Mouse (Mus musculus): ENCODE data around the gene Grcc10.
A peak's percentile ranks its signal among the peaks of the same experiment; 100 is the strongest.

Gene Grcc10

DNA sequence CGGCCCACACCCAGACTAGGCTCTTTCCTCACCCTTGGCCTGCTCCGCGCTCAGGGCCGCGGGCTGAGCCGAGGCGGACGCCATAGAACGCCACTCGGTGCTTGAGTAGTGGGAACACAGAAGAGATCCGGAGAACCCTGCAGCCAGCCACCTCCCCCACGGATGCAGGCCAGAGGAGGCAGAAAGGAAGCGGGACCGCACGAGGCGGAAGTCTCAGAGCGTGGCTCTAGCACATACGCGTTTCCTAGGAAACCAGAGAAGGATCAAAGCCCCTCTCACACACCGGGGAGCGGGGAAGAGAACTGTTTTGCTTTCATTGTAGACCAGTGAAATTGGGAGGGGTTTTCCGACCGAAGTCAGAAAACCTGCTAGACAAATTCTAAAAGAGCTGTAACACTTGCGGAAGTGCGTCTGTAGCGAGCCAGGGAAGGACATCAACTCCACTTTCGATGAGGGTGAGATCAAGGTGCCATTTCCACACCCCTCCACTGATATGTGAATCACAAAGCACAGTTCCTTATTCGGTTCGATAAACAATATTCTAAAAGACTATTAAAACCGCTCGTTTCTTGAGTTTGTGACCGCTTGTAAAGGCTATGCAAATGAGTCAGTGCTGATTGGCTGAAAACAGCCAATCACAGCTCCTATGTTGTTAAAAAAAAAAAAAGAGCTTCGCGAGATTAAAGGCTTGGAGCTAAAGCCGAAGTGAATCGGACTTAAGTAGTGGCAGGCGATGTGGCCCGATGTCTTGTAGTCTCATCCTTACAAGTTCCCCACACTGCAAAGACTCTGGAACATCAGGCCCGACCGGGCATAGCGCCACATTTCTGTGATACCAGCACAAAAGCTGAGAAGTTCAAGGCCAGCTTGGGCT, at the start of gene Grcc10:
Gene Grcc10, minus strand, starts transcription at position 487 of the 874 bp plus-strand sequence.
- DNase-seq (ENCODE audit: inconsistent ontology term): peak; percentile 95

DNA sequence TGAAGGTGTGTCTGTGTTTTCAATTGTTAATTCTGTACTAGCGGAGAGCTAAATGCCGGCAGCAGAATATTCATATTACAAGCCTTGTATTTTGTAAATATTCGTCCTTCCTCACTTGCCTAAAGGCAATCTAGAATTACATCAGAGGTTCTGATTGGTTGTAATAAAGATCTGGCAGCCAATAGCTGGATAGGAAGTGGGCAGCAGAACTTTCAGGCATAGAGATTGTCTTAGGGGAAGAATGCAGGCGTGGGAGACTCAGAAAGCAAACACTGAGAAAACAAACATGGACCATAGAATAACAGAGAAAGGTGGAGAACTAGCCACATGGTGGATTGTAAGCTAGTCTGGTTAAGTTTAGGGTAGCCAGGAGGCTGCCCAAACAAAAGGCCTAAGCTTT, 48.9 kb upstream of the Grcc10 start:
- DNase-seq (ENCODE audit: inconsistent ontology term): no peak

DNA sequence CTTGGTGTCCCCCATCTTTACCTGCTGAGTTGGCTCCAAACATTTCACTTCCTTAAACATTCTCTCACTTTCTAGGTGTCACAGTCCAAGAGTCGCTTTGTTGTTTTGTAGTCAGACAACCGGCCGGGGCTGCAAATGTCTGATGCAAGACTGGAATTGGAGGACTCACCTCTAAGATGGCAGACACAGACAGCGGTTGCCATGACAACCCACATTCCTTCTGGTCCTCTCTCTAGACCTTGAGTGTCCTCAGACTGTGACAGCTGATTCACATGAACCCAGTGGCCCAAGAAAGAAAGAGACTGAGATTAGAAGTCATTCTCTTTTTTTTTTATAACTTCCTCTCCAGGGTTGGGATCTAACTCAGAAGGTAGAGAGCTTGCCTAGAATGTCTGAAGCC, 48.3 kb upstream of the Grcc10 start:
- no peak for DNase-seq (ENCODE audit: inconsistent ontology term)

DNA sequence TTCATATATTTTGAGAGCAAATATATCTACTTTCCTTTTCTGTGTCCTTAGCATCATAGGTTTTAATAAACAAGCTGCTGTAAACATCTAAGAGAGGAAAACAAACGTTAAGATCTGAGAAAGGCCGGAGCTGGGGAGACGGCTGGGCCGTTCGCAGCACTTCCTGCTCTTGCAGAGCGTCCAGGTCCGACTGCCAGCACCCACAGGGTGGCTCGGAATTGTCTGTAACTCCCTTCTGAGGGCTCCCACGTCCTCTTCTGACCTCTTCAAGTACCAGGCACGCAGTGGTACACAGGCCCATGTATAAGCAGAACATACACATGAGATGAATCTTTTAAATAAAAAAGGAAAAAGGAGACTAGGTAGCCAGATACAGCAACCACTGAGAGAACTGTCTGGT, 46.5 kb upstream of the Grcc10 start:
- DNase-seq (ENCODE audit: inconsistent ontology term): no peak

DNA sequence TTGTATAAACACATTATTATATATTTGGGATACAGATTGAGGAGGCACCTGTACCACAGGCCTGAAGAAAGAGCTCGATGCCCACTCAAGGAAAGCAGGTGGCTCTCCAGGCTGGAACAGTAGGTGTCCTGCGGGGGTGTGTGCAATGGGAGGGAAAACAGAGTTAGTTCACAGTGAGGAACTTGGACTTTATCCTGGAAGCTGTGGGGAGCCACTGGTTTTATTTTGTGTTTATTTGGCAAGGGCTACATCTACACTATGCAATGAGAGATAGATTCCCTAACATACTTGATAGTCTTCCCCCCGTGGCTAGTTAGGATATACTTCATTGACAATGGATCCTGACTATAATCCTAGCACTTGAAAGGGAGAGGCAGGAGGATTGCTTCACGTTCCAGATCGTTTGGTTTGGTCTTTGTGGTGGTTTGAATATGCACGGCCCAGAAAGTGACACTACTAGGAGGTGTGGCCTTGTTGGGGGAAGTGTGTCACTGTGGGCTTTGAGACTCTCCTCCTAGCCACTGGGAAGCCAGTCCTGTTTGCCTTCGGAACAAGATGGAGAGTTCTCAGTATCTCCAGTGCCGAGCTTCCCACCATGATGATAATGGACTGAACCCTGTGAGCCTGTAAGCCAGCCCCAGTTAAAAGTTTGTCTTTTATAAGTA, 45.7 kb upstream of the Grcc10 start:
- no peak for DNase-seq (ENCODE audit: inconsistent ontology term)

DNA sequence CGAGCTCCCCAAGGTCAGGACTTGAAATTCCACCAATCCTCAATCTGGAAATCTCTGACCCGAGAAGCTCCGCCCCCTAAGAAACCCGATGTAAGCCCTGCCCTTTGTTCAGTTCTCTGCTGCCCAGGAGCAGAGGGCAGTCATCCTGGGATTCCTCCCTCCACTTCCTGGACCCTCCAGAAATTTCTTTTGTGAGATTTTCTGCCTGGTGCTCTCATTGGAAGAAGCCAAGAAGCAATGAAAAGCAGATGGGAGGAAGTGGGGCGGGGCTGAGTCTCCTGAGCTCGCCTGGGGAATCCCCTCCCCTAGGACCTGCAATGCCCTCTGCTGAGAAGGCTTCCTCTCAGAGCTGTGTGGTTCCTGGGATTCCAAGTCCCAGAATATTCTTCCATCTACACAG, 41.3 kb upstream of the Grcc10 start:
- DNase-seq (ENCODE audit: inconsistent ontology term): peak; percentile 74

DNA sequence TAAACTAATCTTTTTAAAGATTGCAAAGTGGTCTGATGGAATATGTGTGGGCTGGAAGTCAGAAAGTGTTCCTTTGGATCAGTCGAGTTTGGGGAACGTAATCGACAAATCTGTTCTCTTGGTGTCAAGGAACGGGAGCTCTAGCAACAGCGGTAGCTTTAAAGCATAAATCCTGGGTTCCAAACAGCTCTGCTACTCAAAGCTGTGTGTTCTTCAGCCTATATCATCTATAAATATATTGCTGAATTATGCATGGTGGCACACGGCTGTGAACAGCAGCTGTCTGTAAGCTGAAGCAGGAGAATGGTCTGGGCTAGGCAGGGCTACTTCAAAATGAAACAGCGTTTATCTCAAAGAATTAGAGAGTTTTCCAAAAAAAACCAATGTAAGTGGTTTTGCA, 39.7 kb upstream of the Grcc10 start:
- DNase-seq (ENCODE audit: inconsistent ontology term): no peak

DNA sequence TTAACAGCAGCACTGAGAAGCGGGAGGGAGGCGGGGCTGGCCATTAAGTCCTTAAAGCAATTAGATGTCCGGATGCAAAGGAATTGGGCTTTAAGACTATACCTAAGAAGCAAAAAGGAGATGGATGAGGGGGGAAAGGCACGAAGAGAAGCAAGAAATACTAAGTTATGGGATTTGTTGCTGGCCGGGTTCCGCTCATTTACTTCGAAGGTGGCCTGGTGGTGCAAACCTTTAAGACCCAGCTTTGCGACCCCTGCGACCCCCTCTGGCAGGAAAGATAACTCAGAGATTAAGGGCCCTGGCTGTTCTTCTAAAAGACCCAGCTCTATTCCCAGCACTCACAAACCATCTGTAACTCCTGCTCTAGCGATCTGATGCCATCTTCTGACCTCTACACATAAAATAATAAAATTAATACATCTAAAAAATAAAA, 38.8 kb upstream of the Grcc10 start:
- DNase-seq (ENCODE audit: inconsistent ontology term): no peak

DNA sequence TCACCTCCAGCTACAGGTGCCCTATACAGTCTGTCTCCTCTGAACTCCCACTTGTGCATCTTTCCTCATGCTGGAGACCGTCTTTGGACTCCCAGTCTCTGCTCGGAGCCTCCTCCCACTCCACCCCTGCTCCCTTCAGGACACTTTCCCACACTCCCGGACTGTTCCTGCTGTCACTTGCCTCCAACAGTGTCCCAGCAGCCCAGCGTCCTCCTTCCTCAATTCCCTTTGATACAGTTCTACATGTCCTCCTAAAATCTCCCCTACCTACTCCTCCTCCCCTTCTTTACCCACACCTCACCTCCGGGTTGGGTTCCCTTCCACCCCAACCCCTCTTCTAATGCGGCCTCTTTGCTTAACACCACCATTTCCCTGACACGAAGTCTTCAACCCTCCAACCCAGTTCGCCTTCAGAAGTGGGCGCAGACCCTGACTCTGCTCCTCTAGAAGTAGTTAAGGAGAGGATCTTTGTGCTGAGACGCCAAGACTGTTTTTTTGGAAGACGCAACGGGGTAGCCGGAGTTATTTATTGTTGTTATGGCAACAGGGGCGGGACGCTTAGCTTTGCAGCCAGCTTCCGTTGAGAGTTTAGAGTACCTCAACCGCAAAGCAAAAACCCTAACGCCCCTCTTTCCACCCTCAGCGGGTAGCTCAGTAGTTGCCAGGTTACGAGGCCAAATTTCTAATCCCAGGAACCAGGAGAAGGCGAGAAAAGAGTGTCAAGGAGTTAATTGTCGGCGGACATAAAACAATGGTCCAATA, 38.2 kb upstream of the Grcc10 start, which contains the start of gene Lrrc23:
Gene Lrrc23, minus strand, starts transcription at position 506 of the 762 bp plus-strand sequence.
- peak; percentile 64 for DNase-seq (ENCODE audit: inconsistent ontology term)

DNA sequence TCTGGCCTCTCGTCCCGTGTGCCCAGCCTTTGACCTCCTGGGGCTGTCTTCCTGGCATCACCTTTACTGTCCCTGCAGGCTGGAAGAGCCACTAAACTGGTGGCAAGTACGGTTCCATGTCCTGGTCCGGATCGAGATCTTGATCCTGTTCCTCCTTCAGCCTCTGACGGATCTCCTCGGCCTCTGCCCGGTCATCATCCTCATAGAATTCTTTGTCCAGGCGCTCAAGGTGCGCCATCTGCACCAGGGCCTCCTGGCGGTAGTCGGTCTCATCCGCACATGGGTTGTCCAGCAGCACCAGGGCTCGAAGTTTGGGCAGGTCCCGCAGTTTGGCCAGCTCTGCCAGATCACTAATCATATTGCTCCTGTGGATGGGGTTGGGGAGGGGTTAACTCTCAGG, 29.3 kb upstream of the Grcc10 start:
- no peak for DNase-seq (ENCODE audit: inconsistent ontology term)

DNA sequence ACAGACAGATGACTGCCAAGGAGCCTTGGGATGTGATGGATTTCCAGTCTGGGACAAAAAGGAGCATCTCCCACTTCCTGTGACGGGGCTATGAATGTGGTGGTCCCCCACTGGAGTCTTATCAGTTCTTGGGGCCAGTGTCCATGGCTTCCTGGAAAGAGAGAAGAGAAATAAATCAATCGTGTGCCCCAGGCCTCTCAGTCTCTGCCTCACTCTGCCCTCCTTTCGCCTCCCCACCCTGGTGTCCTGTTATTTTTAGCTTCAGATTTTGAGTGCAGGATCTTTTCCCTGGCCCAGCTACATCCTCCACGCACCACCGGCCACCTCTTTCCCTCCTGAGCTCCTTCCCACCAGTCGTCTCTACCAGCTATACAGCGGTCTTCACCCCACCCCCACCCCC, 28.8 kb upstream of the Grcc10 start:
- DNase-seq (ENCODE audit: inconsistent ontology term): no peak

DNA sequence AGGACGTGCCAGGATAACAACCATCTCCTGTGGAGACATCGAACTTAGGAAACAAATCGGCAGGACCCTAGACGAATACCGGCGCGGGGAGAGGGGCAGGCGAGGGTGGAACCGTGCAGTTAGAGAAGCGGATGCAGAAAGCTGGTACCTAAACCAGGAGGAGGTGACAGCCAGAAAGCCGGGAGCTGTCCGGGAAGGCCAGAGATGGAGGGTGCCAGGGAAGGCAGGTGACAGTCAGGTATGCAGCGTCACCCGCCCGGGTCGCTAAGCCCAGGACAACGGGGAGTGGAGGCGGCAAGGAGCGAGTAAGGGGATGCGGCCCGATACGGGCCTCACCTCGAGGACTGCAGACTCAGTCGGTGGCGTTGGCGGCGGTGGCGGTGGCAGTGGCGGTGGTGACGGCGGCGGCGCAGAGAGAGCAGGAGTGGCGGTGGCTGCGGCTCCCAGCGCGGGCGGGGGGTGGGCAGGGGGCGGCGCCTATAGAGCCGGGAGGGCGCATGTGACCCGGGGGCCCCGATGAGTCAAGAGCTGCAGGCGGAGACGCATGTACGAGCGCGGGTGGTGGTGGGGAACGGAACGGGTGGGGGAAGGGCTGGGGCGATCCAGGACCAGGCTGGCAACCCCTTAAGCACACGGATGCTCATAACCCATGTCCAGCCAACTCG, 28.1 kb upstream of the Grcc10 start, which contains the start of gene Eno2:
Gene Eno2, minus strand, starts transcription at position 573 of the 665 bp plus-strand sequence.
- DNase-seq (ENCODE audit: inconsistent ontology term): peak; percentile 87

DNA sequence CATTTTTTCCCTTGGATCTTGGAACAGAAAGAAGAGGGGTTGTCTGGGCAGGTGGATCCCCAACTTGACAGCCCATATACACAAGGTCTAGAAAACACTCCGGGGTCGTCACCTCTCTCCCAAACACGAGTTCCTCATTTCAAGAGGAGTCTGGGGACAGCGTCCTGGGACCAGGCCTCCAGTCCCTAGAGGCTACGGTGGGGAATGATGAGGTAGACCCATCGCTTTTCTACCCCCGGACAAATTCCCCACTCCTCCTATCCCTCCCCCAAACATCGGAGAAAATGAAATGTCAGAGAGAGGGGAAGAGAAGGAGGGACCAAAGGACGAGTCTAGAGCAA, 27.5 kb upstream of the Grcc10 start:
- DNase-seq (ENCODE audit: inconsistent ontology term): peak; percentile 40

DNA sequence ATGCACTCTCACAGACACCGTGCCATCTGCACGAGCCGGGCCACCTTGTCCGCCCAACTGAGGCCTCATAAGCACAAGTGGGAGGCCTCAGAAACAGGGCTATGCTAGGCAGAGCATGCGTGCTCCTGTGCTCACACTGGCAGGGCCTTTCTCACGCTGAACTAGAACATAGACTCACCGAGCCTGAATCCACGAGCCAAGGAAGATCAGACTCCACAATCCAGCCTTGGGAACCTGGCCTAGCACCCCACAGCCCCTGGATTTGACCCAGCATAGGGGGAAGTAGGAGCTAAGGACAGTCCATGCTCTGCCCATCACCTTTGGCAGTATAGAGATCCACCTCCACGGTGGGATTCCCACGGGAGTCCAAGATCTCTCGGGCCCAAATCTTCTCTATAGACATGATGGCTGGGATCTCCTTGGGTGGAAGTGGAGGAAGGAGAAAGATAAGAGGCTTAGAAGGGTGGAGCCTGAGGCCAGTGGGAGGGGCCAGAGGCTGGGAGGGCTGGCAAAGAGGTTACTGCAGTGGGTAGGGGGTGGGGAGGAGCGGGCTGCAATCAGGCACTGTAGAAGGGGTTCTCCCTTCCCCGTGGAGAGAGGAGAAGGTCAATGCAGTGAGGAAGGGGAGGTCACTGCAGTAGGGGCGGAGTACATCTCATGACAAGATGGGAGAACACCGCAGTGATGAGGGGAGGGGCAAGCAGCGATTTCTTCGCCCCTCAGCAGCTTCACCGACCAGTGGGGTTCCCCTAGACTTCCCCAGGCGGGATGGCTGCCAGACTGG, 26.9 kb upstream of the Grcc10 start:
- peak; percentile 39 for DNase-seq (ENCODE audit: inconsistent ontology term)

DNA sequence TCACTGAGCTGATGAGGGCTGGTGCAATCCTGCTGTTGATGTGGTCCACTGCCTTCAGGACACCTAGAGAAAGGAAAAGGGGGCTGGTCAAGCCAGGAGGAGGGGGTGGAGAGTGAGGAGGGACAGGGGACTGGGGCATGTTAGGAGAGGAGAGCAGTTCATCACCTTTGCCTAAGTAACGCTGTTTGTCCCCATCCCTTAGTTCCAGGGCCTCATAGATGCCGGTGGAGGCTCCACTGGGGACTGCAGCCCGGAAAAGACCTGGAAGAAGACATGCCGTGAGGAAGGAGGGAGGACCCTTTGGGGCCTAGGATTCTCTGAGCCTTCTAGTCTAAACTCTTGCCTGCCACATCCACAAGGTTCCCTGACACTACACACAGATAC, 26.4 kb upstream of the Grcc10 start:
- no peak for DNase-seq (ENCODE audit: inconsistent ontology term)

DNA sequence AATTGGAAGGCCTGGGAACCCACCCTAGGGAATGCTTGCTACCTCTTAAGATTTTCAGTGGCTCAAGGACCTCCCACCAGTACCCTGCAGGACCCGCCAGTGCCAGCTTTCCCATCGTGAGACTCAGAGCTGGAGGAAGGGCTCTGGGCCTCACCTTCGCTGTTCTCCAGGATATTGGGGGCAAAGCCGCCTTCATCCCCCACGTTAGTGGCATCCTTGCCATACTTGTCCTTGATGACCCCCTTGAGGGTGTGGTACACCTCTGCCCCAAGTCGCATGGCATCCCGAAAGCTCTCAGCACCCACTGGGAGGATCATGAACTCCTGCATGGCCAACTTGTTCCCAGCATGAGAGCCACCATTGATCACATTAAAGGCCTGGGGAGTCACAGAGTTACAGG, 24.8 kb upstream of the Grcc10 start:
- DNase-seq (ENCODE audit: inconsistent ontology term): no peak

DNA sequence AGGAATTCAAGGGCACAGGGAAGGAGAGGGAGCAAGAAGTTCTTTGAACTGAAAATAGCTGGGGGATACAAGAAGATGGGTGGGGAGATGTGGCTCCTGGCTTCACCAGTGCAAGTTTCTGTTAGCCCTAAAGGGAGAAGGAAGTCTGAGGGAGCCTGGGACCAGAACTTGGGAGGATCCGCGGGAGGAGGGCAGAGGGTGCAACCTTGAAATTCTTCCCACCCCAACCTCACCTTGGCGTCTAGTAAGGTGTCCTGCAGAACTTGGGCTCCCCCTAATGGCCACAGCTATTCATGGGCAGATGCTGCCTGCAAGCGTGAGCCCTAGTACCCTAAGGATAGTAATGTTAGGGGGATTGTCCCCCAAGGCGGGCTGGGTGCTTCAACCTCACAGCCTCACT, 18.1 kb upstream of the Grcc10 start:
- peak; percentile 63 for DNase-seq (ENCODE audit: inconsistent ontology term)

DNA sequence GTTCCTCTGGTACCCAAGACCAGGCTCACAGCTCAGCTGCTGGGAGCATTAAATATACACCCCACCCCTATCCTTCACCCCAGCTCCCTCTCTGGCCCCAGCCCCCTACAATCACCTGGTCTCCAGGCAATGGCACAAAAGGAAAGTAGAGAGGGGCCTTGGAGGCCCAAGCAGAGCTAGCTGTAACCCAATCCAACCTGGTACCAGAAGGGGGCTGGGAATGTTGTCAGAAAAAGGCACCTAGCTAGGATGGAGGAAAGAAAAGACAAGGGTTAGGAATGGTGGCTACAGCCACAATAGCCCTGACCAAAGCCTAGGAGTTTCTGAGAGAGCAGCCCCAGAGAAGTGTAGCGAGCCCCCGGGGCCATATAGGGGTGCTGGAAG, 17.7 kb upstream of the Grcc10 start:
- no peak for DNase-seq (ENCODE audit: inconsistent ontology term)

DNA sequence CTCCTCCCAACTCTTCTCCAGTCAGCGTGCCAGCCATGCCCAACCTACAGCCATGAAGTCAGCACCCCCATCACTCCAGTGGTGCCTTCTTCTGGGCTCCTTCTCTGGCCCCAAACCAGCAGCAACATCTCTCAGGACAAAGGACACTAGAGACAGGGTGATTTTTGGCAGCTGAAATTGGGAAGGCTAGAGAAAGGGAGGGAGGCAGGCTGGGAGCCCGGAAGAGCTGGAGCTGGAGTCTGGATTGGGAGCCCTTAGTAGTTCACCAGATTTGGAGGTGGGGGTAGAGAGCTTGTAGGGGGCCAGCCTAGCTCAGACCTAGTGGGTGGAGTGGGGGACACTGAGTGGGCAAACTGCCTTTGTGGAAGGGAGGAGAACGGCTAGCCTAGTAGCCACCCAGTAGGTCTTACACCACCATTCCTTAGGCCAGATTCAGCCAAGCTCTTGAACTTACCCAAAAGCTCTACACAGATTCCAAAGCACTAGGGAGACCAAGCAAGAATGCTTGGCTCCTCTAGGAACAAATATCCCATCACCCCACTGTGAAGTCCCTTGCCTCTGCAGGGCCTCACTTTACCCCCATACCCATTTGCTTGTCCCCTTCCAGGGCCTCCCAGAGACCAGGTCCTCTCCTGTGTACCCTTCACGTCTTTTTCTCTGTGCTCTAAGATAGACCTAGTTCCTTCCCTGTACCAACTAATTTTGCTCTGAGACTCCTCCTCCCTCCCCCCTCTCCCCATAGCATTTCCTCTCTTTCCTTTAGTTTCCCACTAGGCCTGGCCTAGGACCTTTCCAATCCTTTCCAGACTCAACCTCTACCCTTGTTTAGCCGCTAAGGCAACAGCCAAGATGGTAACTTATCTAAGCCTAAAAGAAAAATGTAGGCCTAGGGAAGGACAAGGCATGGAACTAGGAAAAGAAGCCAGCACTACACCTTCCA, 17.0 kb upstream of the Grcc10 start:
- DNase-seq (ENCODE audit: inconsistent ontology term): peak; percentile 91

DNA sequence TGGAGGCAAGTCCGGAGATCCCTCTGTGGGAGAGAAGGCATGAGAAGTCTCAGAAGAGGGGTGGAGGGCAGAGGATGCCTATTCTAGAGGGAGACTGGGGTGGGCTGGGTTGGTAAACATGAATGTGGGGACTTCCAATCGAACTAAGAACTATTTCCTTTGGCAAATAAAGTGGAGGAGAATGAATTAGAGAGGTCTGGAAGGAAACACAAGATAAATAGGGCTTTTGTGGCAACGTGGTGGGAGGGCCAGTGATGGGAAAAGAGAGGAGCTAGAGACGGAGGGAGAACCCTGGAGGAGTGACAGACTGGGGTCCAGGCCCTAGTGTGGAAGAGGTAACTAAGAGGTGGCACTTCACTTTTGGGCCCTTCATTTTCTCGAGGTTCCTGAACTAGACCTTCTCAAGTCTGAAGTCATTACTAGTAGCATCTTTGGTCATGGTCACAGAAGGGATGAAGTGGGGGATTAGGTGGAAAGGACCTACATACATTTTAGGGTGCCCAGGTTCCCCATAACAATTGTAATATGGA, 16.2 kb upstream of the Grcc10 start:
- DNase-seq (ENCODE audit: inconsistent ontology term): peak; percentile 60
